Mouse (Mus musculus) left cerebral cortex, adult 2 months (tissue): Measurements from ENCODE around the gene Wbp1l. TPM values are rescaled to one million over a fixed set of nuclear protein-coding genes. Genes with fewer than 3 reads are reported as not detected.

Experiments used
- DNase-seq, 2 experiments: peaks; one replicate each; pipeline ENCODE4 v3.0.0; 2021 to 2022; ENCODE audit warnings: low spot score in 2 of 2, mixed read lengths in 1 of 2; ENCODE audit errors: extremely low spot score in 1 of 2
- H3K27ac ChIP-seq: fragments of 200-600 bp; 2 replicates; pipeline ENCODE4 v1.8.1; 2022
- H3K4me3 ChIP-seq: fragments of 200-600 bp; 2 replicates; pipeline ENCODE4 v1.8.1; 2022
- CTCF ChIP-seq: fragments of 200-600 bp; IDR thresholded peaks from 2 replicates; pipeline ENCODE4 v1.8.1; 2022; ENCODE audit warnings: antibody characterized with exemption, mild to moderate bottlenecking, moderate library complexity
- intact Hi-C: fragments of 180-260 bp; cut with DNase I; formaldehyde crosslinking; loops from one replicate; pipeline ENCODE4 v1.15.1; 2025
- total RNA-seq, 2 experiments: library from RNA; stranded (reverse); gene quantifications; 2 replicates each; pipeline ENCODE4 v1.2.3; 2021

Wbp1l gene
- total RNA-seq, 2 experiments from 2014 or later, result 36.8 to 42.6 TPM

DNA sequence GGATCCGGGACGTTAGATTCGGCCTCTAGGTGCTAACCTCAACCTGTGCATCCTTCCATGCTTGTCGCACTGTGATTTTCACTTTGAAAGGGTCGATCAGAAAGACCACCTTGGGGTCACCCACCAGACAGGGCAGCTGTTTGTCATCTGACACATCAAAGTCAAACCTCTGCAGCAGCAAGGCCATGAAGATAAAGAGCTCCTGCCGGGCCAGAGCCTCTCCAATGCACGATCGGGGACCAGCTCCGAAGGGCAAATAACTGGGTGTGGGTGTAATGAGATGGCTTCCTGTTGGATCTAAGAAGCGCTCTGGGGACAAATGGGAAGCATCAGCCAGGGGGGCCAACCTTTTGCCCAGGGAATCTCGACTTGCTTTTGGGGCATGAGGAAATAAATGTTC, 68.4 kb downstream of the Wbp1l start:
- Histone ChIP-seq H3K27ac (no peak overlapping the region), H3K4me3 (no peak overlapping the region)
- intact Hi-C loops, result no loop called here
- no peak for TF ChIP-seq CTCF
- DNase-seq, result peak in 1 of 2 experiments; percentile 5

DNA sequence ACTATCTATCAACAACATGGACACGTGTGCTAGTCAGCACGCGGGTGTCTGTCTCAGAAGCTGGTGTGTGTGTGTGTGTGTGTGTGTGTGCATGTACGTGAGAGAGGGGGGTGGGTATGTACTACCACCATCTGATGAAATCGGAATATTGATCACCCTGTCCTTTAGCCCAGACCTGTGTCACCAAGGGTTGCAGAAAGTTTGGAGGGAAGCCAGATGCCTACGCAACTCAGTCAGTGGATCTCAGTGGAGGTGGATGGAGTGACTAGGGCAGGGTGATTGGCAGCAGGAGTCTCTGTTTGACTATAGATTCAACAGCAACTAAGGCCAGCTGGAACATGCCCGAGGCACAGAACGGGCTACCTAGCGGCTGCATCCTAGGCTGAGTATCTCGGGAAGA, 69.4 kb downstream of the Wbp1l start:
- no peak for DNase-seq
- TF ChIP-seq CTCF, result no peak
- intact Hi-C loops, result no loop called here

DNA sequence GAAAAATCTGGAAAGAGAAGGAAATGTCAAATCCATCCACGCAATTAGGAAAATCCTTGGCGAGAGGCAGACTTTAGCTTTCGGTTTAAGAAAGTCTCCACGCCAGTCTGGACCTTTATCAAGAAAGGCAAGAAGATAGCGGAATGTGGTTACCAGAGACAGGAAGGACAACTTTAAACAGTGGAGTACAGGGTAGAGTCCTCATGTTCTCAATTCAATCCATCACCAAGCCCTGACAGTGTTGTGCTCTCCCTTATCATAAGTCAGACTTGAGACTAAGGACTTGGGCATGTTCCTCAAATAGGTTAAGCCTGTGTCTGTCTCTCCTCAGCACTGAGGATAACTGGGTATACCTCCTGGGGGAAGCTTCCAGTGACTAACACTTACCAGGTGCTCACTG, 70.9 kb downstream of the Wbp1l start:
- DNase-seq, result no peak
- intact Hi-C loops, result loop anchor here (1.0 to 5.0 kb wide), 4 partner anchors 70 to 377 kb away; no protein-coding TSS in a partner anchor
- H3K27ac ChIP-seq, result no peak overlapping the region
- TF ChIP-seq CTCF, result no peak
- no peak overlapping the region for H3K4me3 ChIP-seq

More for the DNA sequence above, 69.4 kb downstream of the Wbp1l start:
- H3K27ac ChIP-seq, result no peak overlapping the region
- no peak overlapping the region for H3K4me3 ChIP-seq

DNA sequence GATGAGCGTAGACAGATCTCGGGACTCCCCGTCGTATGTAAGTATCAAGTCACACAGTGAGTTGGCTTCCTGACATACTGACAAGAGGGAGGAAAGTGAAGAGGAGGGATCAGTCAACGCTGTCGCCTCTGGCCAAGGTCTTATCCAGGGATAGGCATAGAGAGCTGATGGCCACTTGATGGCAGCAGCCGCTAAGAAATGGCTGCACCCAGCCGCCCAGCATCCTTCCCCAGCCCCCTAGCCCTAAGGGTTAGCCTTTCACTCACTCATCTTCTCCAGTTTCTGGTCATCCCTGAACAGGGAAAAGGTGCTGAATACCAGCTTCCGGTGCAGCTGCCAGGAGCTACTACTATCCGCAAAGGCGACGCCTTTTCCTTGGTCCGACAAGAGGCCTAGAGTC, 71.8 kb downstream of the Wbp1l start:
- intact Hi-C loops, result loop anchor here (1.0 to 5.0 kb wide), 4 partner anchors 70 to 377 kb away; no protein-coding TSS in a partner anchor
- Histone ChIP-seq H3K27ac (no peak overlapping the region), H3K4me3 (no peak overlapping the region)
- peak; percentile 86 for TF ChIP-seq CTCF
- DNase-seq, result peak; percentile 50 to 63

DNA sequence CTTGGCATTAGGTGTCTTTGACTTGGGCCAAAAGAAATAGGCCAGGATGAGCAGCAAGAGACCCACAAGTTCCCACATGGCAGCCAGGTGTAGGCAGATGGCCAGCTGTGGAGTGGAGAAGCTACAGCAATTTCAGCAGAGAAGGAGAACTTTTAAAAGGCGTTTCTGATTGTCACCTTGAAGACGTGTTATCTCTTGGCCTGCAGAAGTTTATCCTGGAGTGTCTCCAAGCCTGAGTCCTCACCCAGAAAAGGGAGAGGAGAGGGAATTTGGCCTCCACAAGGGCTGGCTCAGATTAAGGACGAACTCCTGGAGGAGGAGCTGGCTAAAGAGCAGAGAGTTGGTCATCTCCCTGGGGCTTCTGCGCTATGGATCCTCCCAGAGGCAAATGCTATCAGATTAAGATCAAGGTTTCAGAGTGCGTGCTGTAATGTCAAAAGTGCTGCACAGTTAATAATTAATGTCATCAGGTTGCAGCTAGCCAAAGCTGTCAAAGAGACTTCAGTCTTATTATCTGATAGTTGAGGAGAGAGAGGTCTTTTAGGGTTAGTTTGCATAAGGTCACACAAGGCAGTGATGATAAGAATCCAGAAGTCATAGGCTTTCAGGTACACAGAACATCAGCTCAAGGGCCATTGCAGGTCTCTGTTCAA, 74.0 kb downstream of the Wbp1l start, which contains the start of gene Cyp17a1:
Gene Cyp17a1, minus strand, starts transcription at position 407 of the 653 bp plus-strand sequence.
- DNase-seq, result no peak
- intact Hi-C loops, result loop anchor here (5.0 kb wide), 2 partner anchors 86 to 374 kb away; no protein-coding TSS in a partner anchor
- Histone ChIP-seq H3K4me3 (no peak within 1 kb of the TSS), H3K27ac (no peak within 1 kb of the TSS)
- TF ChIP-seq CTCF, result no peak

DNA sequence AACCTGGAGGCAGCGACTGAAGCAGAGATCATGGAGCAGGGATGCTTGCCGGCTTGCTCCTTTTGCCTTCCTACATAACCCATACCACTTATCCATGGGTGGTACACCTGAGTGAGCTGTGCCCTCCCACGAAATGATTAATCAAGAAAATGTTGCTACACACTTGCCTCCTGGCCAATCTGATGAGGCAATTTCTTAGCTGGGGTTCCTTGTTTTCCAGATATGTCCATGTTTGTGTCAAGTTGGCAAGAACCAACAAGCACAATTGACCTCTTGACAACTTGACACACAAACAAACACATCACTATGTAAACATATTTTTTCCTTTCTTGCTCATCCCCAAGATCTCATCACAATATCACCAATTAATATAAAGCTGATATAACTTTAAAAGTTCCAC, 76.8 kb downstream of the Wbp1l start:
- intact Hi-C loops, result no loop called here
- no peak overlapping the region for H3K4me3 ChIP-seq
- no peak overlapping the region for H3K27ac ChIP-seq
- TF ChIP-seq CTCF, result no peak
- no peak for DNase-seq

DNA sequence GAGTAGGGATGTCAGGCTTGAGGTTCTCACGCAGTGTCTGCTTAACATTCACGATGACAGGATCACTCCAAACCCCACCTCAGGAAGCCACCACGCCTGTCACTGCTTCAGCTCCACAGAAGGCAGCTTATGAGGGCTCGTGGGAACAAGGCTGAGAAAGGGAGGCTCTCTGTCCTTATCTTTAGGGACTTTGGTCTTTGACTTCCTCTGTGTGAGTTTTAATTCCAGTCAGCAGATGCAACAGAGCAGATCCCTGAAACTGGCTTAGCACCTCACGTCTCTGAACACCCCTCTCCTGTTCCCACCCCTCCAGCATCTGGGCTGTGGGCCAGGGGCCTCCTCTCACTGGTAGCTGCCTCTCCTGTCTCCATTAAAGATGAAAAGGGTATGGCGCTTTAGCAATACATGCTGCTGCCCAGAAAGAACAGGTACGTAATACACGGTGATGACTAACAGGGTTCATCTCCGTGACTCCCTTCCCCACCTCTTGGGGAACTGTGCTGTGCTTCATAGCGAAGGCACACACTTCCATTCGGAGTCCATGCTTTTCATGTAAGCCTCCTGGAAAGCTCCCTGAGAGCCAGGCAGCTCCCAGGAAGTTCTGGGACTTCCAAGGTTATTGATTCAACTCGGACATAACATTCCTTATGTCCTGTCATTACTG, 81.0 kb downstream of the Wbp1l start:
- intact Hi-C loops, result no loop called here

DNA sequence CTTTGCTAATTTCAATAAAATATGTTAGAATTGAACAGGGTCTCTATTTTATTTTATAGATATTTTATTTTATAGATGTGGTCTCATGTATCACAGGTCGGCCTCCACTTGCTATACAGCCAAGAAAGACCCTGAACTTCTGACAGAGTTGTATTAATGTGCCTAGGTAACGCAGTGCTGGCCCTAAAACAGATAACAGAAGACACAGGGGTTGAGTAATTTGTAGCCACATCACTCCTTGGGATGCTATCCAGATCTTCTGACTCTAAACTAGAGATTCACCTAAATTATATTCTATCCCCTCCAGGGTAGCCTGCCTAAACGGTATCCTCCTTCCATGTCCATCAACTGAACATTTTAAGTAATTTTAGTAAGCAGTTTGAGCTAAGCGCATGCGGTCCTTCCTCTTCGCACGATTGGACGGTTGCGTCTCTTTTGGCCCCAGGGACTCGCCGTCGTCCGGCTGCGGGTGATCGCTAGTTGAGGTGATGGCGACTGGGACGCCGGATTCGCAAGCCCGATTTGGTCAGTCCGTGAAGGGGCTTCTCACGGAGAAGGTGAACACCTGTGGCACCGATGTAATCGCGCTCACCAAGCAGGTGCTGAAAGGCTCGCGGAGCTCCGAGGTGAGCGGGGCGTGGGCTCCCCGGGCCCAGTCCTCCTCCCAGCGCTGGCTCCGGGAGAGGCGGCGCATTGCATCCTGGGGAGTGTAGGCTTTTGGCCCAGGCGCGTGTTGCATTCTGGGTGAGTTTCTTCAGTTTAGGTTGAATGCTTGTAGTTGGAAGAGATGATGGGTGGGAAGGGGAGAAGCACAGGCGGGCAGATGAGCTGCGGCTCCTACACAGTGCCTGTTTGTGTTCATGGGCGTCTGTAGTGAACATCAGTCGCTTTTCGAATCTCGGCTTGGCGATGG, 90.8 kb downstream of the Wbp1l start, which contains the start of gene Borcs7:
Gene Borcs7, plus strand, starts transcription at position 447 of the 913 bp plus-strand sequence.
- peak; percentile 88 to 94 for DNase-seq
- Histone ChIP-seq H3K4me3 (peak within 1 kb of the TSS; percentile 84), H3K27ac (peak within 1 kb of the TSS; percentile 100)
- intact Hi-C loops, result loop anchor here (5.0 kb wide), 1 partner anchor 178 kb away; no protein-coding TSS in a partner anchor
- TF ChIP-seq CTCF, result no peak

More for the DNA sequence above, 81.0 kb downstream of the Wbp1l start:
- H3K4me3 ChIP-seq, result no peak overlapping the region
- H3K27ac ChIP-seq, result no peak overlapping the region
- DNase-seq, result no peak
- no peak for TF ChIP-seq CTCF

DNA sequence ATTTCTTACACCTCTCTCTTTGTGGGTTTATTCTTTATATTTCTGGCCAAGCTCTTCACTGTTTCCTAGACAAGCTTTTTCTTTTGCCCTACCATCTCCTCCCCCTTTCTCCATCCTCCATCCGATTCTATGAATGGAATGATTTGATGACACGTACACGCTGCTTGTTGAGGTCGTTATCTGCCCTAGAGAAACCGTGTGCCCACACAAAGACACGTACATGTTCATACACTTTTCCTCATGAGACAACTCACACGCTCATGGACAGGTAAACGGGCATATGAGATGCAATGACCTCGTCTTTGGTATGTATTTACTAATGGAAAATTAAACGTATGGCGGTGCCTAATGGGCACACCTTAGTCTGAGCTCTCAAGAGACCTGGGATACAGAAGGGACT, 91.5 kb downstream of the Wbp1l start:
- H3K27ac ChIP-seq, result peak overlapping the region; percentile 100

DNA sequence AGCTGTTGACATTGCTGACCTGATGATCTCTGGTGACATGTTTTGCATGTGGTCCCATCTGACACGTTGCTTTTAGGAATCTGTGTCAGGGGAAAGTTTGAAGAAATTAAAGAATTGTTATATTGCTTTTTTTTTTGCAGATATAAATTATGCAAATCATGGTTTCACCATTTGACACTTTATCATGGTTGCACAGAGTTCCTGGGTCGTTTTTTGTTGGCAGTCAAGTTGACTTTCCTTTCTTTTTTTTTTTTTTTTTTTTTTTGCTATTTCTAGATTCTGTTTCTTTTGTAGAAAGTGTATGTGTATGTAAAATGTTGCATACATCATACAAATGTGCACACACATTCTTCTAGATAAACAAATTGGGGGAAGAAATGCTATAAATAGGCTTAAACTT, 92.2 kb downstream of the Wbp1l start:
- no peak for DNase-seq
- Histone ChIP-seq H3K27ac (no peak overlapping the region), H3K4me3 (no peak overlapping the region; the same call in 1 of the 2 replicates)
- TF ChIP-seq CTCF, result no peak
- intact Hi-C loops, result no loop called here

More for the DNA sequence above, 91.5 kb downstream of the Wbp1l start:
- peak overlapping the region; percentile 84 for H3K4me3 ChIP-seq
- TF ChIP-seq CTCF, result no peak
- intact Hi-C loops, result no loop called here
- no peak for DNase-seq

DNA sequence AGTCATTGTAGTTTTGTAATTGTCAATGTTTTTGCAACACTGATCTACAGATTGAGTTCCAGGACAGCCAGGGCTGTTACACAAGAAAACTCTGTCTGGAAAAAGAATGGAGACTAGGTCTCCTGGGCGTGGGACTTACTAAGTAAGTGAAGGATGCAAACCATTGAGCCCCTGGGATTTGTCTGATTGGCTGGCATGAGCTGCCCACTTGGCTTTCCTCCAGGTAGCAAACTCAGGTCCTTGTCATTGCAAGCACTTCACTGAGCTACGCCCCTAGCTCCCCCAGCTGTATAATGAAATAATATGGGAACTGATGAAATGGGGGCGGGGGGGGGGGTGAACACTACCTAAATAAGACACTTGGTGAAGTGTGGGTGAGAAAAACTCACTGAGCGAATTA, 94.3 kb downstream of the Wbp1l start:
- no peak for DNase-seq
- Histone ChIP-seq H3K27ac (no peak overlapping the region), H3K4me3 (no peak overlapping the region)
- intact Hi-C loops, result no loop called here
- no peak for TF ChIP-seq CTCF
